Mouse (Mus musculus) CD4-positive, CD25-positive, alpha-beta regulatory T cell (primary cell): Measurements from ENCODE around the gene Gm13275. TPM values are rescaled to one million over a fixed set of nuclear protein-coding genes. Genes with fewer than 3 reads are reported as not detected.

Source experiments
- polyA plus RNA-seq: library from polyadenylated mRNA; unstranded; fragments of 100-300 nt; shearing (Covaris generic); gene quantifications from one replicate; pipeline ENCODE4 v1.2.1, GENCODE M21; 2017

Gene Gm13275
- polyA plus RNA-seq, 1 experiment from 2014 or later: not detected

Other genes with a start within 250 kb of the Gm13275 start
- not detected for gene Ifna15, start 236.2 kb upstream of the Gm13275 start, polyA plus RNA-seq
- gene Ifna14, start 222.7 kb upstream of the Gm13275 start, polyA plus RNA-seq: not detected
- gene Ifna9, start 202.1 kb upstream of the Gm13275 start, polyA plus RNA-seq: not detected
- gene Ifna12, start 191.1 kb upstream of the Gm13275 start, polyA plus RNA-seq: not detected
- gene C87499, start 160.1 kb upstream of the Gm13275 start, polyA plus RNA-seq: not detected
- not detected for gene Ifna13, start 150.0 kb upstream of the Gm13275 start, polyA plus RNA-seq
- gene Ifna16, start 117.6 kb upstream of the Gm13275 start, polyA plus RNA-seq: not detected
- not detected for gene Ifna2, start 110.6 kb upstream of the Gm13275 start, polyA plus RNA-seq
- not detected for gene Ifnab, start 103.1 kb upstream of the Gm13275 start, polyA plus RNA-seq
- 0.32 TPM for gene Gm26566, start 72.7 kb upstream of the Gm13275 start, polyA plus RNA-seq
- gene Klhl9, start 72.0 kb upstream of the Gm13275 start, polyA plus RNA-seq: 26.9 TPM
- gene Gm13271, start 39.6 kb upstream of the Gm13275 start, polyA plus RNA-seq: not detected
- 0.97 TPM for gene Gm13283, start 34.4 kb upstream of the Gm13275 start, polyA plus RNA-seq
- gene Gm13290, start 20.7 kb upstream of the Gm13275 start, polyA plus RNA-seq: 0.35 TPM
- gene Gm13289, start 17.6 kb upstream of the Gm13275 start, polyA plus RNA-seq: not detected
- gene Gm13272, start 14.6 kb upstream of the Gm13275 start, polyA plus RNA-seq: not detected
- 0.68 TPM for gene Ifnz, start 12.4 kb upstream of the Gm13275 start, polyA plus RNA-seq
- not detected for gene Gm13276, start 8.8 kb upstream of the Gm13275 start, polyA plus RNA-seq
- gene Gm13277, start 5.9 kb upstream of the Gm13275 start, polyA plus RNA-seq: not detected
- gene Gm13278, start 2.9 kb upstream of the Gm13275 start, polyA plus RNA-seq: not detected
- gene Gm13279, start 2.9 kb downstream of the Gm13275 start, polyA plus RNA-seq: not detected
- gene Gm13285, start 5.2 kb downstream of the Gm13275 start, polyA plus RNA-seq: 1.1 TPM
- not detected for gene Gm13287, start 8.8 kb downstream of the Gm13275 start, polyA plus RNA-seq
- gene Gm13288, start 11.0 kb downstream of the Gm13275 start, polyA plus RNA-seq: not detected
- gene Ifna7, start 21.7 kb downstream of the Gm13275 start, polyA plus RNA-seq: not detected
- not detected for gene Ifna11, start 25.5 kb downstream of the Gm13275 start, polyA plus RNA-seq
- not detected for gene Ifna6, start 32.9 kb downstream of the Gm13275 start, polyA plus RNA-seq
- gene Ifna5, start 41.0 kb downstream of the Gm13275 start, polyA plus RNA-seq: not detected
- not detected for gene Ifna4, start 47.4 kb downstream of the Gm13275 start, polyA plus RNA-seq
- gene Ifna1, start 55.6 kb downstream of the Gm13275 start, polyA plus RNA-seq: not detected
- not detected for gene Ifne, start 85.7 kb downstream of the Gm13275 start, polyA plus RNA-seq